Mouse (Mus musculus) adrenal gland, postnatal 14 days (tissue): ENCODE results near the gene Igf1r. TPM values are rescaled to one million over a fixed set of nuclear protein-coding genes. Genes with fewer than 3 reads are reported as not detected.

ENCODE experiments used
- DNase-seq: peaks from one replicate; pipeline ENCODE4 v3.0.0; 2021; ENCODE audit warnings: mixed read lengths
- total RNA-seq: library from RNA; stranded (reverse); gene quantifications from 2 replicates; pipeline ENCODE4 v1.2.3, GENCODE M21; 2021

Gene Igf1r
- total RNA-seq, 1 experiment from 2014 or later, result 83.6 TPM

- DNase-seq, result no peak
Observed at GRCm38 (mm10) chr7:67957376-67957775, 4.7 kb downstream of the Igf1r start.

GRCm38 (mm10) chr7:67958045-67958444 lies 5.4 kb downstream of the Igf1r start:
- DNase-seq, result no peak

GRCm38 (mm10) chr7:67960701-67961100 lies 8.1 kb downstream of the Igf1r start:
- no peak for DNase-seq

GRCm38 (mm10) chr7:67961567-67962267 lies 9.1 kb downstream of the Igf1r start:
- DNase-seq, result peak; percentile 91

DNA sequence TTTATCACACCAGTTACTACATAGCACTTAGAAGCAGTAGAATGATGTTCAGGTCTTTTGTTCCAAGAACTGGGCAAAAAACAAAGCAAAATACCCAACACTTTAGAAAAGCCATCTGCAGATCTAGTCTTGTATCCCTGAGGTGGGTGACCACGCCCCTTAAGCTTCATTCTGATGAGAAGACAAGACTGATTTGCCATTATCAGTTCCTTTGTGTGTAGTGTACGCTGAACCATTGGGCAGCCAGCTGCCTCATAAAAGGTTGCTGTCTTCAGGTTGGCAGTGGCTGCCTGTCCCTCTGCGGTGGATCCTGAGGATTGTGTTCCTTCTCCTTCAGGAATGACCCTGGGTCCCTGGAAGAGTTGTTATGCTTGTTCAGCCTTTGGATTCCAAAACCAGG lies 11.1 kb downstream of the Igf1r start:
- no peak for DNase-seq

DNA sequence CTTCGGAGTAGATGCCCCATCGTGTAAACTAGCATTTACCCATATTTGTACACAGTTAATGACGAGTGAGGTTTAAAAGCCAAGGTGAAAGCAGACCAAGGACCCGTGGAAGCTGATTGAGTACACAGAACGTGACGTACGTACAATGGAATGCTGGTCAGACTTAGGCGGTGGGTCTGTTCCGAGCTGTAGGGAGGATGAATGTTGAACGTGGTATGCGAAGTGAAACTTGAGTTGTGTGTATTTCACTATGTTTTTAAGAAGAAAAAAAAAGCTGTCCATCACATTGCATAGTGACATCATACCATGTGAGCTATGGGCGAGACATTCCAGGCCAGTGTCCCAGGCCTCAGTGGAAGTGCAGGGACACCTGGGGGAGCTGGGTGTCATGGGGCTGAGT lies 15.8 kb downstream of the Igf1r start:
- DNase-seq, result no peak

DNA sequence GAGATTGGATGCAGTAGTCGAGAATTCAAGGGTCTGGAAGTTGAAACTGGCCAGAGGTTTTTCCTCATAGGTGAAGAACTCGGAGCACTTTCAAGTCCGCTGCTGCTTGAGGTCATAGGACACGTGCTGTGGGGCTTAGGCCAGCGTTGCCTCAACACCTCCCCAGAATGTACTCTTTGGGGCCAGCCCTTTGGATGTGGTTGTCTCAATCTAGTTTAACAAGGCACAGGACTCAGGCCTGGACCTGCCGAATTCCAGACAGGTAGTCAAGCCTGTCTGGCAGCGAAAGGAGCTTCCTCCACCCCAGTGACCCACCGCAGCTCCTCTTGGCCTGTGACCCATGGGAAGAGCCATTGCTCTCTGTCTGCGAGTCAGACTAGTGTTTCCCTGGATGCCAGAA lies 16.4 kb downstream of the Igf1r start:
- no peak for DNase-seq

- peak; percentile 22 for DNase-seq
Observed at GRCm38 (mm10) chr7:67973180-67974014, 20.8 kb downstream of the Igf1r start.

- DNase-seq, result peak; percentile 45
Observed at GRCm38 (mm10) chr7:67981956-67982355, 29.3 kb downstream of the Igf1r start.

- DNase-seq, result peak; percentile 32
Observed at GRCm38 (mm10) chr7:67982809-67983208, 30.2 kb downstream of the Igf1r start.

DNA sequence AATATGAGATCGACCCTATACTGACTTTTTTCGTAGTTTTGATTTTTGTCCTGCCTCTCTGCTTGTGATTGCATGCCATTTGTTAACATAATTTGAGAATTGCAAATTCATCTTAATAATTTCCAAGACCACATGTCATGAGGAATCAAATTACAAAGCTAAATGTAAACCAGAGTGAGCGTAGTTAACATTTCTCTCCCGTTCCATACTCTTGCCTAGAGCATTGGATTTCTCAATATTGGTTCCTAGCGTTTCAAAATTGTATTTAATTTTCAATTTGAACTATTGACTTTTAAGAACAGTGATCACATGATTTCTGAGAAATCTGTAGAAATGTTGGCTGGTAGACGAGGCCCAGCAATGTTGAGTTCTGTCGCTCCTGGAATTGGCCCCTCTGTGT lies 30.8 kb downstream of the Igf1r start:
- no peak for DNase-seq

- no peak for DNase-seq
Observed at GRCm38 (mm10) chr7:67985003-67985416, 32.4 kb downstream of the Igf1r start.

DNA sequence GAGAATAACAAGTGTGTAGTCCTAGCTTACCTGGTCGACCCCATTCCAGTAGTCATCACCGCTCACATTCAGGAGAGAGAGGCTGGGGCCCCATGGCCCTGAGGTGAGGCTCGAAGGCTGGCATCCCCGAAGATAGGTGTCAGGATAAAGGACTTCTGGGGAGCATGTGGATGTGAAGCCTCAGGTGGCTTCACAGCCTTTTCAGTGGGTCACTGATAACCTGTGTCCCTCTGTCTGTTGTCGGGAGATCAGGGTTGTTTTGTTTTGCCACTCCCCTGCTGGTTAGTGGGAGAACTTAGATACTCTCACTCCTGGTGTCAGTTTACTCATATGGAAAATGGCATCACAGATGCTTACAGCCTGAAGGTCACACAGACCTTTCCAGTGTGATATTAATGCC lies 32.9 kb downstream of the Igf1r start:
- DNase-seq, result no peak

- no peak for DNase-seq
Observed at GRCm38 (mm10) chr7:67986277-67986676, 33.6 kb downstream of the Igf1r start.

GRCm38 (mm10) chr7:67986816-67987215 lies 34.2 kb downstream of the Igf1r start:
- no peak for DNase-seq

DNA sequence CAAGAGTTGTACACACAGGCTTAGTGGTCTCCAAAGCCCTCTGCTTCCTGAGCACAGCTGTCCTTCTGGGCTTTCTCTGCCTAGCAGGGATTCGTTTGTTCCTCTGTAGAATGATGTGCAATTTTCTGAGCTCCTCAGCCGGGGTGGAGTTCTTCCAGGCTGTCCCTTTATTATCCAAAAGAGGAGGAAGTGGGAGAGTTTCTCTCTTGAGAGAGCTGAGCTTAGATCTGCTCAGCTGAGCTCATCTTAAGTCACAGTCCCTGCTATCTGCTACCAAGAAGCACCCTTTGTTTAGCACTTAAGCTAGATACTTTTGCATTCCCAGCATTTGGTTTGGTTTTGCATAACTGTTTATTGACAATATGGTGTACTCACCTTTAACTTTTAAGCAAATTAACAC lies 36.7 kb downstream of the Igf1r start:
- DNase-seq, result no peak

- DNase-seq, result no peak
Observed at GRCm38 (mm10) chr7:67993614-67994013, 41.0 kb downstream of the Igf1r start.

GRCm38 (mm10) chr7:67994346-67994858 lies 41.8 kb downstream of the Igf1r start:
- no peak for DNase-seq

GRCm38 (mm10) chr7:67995276-67995675 lies 42.6 kb downstream of the Igf1r start:
- DNase-seq, result no peak

GRCm38 (mm10) chr7:67996202-67996960 lies 43.8 kb downstream of the Igf1r start:
- DNase-seq, result no peak

DNA sequence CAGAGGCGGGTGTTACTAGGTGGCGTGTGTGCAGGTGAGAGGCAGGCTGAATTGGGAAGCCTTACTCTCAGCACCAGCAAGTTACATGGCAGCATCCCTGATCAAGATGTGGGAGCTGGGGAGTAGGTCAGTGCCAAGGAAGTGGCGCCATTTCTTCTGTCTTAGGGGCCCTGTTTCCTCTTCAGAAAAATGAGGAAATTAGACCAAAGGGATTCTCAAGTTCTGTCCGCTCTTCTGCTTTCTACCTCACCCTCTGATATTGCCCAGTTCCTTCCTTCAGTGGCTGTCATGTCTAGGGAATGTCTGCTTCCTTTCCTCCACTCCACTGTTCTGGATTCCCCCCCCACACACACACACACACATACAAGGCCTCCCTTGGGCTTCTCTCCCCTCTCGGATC lies 48.6 kb downstream of the Igf1r start:
- DNase-seq, result no peak

- DNase-seq, result no peak
Observed at GRCm38 (mm10) chr7:68006074-68006473, 53.4 kb downstream of the Igf1r start.

DNA sequence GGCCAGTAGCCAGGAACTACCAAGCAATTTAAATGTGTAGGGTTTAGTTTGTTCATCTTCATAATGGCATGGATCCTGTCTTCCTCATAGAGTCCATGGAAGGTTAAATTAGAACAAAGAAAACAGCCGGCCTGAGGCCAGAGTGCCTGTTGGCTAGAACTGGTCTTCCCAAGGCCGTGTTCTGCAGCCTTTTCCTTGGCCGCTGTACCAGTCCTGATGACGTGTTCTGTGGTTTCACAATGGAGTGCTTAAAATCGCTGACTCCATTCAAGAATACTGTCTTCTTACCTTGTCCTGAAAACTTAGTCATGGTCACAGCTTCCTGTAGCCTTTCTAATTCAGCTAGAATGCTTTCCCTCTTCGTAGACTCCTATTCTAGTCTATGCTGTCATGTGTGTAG lies 53.9 kb downstream of the Igf1r start:
- peak; percentile 82 for DNase-seq
